Mouse (Mus musculus): ENCODE measurements at regions not wholly inside any gene's neighbourhood (a gene's known extent, or its start where the extent isn't known, plus 50 kb on each side); places are given as distances from the start of the nearest gene placed in this dataset.

DNA sequence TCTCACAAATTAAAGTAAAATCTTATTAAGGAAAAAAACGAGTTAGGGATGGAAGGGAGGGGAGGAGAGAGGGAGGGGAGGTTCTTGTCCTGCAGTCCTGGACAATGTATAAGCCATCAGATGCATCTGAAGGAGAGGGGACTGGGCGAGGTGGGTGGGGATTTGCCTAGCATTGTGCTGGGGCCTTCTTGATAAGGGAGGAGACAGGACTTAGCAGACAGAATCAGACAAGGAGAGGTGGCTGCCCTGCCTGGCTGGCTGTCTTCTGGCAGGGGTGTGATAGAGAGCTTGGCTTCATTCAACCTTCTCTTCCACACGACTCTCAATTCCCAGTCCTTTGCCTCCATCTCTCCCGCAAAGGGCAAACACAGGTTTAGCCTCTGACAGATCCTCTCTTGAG, 318.9 kb downstream of the Gm49356 start:
- no peak for DNase-seq (ENCODE audit: low read depth, low spot score)

DNA sequence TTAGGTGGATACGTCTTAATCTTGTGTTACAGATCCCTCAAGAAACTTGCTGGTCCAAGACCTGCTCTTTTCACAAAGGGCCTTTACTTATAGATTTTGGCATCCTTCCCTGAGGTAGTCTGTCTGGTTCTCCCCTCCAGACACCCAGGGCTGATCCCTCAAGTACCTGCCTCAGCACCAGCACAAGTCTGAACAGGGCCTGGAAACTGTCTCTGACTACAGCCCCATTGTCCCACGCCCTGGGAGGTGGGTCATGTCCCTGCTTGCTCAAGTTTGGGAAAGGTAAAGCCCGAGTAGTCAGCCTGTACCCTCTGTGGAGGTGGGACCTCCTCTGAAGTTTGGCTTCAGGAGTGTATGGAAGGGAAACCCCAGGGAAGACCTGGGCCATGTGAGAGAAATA, 323.3 kb downstream of the Gm49356 start:
- DNase-seq (ENCODE audit: low read depth, low spot score) = no peak

DNA sequence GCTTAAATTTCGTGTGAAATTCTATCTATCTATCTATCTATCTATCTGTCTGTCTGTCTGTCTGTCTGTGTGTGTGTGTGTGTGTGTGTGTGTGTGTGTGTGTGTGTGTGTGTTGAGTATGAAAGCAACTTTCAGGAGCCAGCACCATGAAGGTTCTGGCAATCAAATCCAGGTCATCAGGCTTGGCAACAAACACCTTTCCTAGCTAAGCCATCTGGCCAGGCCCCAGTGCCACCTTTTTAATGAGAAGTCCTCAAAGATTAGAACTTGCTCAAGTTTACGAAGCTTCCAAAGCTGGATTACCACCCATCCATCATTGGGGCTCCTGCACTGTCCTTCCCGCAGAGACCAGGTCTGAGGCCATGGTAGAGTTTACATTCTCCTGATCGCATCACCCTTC, 325.0 kb downstream of the Gm49356 start:
- no peak for DNase-seq (ENCODE audit: low read depth, low spot score)

DNA sequence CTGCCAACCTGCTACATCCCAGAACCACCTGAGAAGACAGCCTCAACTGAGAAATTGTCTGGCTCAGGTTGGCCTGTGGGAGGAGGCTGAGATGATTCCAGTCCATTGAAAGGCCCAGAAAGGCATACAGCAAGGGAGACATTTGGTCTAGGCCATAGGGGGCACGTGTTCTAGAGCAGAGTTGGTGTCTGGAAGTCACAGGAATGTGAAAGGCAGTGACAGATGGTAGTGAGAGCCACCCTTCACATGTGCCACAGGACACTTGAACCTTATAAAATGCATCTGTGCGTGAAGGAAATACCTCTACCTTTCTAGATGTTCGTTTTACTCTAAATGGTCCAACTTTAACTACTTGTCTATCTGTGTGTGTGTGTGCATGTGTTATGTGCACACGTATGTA, 326.1 kb downstream of the Gm49356 start:
- no peak for DNase-seq (ENCODE audit: low read depth, low spot score)

DNA sequence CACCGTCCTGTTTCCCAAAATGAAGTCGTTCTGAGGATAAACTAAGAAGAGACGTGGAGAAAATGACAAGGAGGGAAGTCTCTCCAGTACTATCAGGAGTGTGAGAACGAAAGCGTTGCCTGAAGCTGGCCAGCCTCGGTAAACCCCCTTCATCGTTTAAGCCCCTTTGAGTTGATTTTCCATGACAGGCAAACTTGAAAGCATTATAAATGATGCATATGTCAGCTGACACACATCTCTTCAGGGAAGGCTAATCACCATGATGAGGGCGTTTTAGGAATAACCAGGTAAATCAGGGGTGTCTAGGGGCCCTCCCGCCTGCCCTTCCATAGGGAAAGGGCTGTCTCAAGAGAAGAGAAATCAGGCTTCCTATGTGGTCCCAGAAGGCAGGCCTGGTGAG, 328.4 kb downstream of the Gm49356 start:
- DNase-seq (ENCODE audit: low read depth, low spot score) = no peak

DNA sequence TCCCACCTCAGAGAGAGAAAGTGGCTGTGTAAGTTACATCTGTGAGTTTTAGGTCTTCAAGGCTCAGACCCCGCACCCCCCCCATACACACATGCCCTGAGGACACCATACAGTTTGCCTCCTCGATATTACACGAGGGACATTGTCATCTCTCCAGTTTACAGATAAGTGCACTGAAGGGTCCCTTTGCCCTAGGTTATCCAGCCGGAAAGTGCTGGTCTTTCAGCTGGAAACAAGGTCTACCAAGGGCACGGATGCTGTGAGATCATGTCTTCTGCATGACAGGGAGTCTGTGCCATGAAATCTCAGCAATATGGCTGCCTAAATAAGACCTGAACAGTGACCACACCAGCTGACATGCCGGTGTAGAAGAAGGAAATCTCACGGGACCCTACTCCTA, 329.8 kb downstream of the Gm49356 start:
- no peak for DNase-seq (ENCODE audit: low read depth, low spot score)

DNA sequence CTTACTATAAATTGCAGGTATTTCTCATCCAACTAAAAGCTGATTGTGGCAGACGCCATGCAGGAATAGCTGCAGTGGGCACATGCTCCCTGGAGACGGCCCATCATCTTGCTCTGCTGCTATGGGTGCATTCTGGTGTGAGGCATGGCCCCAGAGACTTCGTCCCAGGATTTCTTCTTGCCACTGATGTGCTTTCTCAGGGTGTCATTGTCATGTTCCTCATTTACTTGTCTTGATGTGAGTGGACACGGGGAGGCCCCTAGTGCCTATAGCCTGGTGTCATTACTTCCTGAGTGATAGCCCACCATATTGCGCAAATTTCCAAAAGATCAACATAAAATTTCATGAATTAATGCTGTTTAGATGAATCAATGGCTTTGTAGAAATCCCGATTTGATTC, 336.5 kb downstream of the Gm49356 start:
- no peak for DNase-seq (ENCODE audit: low read depth, low spot score)

DNA sequence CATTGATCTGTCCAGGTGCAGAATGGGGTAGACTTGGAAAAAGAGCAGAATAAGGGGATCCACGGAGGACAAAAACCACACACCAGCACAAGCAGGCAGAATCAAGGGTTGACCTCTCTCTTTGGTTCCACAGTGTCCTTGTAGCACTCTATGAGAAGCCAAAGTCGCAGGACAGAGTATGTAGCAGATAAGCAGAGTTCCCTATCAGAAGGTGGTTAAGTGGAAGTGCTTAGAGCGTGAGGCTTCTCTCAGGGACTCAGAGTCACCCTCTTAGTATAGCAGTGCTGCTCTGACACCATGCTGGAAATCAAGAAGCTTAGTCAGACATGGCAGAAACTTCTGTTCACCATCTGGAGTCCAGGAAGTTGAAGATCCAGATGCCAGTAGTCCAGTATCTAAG, 338.2 kb downstream of the Gm49356 start:
- DNase-seq (ENCODE audit: low read depth, low spot score) = no peak

DNA sequence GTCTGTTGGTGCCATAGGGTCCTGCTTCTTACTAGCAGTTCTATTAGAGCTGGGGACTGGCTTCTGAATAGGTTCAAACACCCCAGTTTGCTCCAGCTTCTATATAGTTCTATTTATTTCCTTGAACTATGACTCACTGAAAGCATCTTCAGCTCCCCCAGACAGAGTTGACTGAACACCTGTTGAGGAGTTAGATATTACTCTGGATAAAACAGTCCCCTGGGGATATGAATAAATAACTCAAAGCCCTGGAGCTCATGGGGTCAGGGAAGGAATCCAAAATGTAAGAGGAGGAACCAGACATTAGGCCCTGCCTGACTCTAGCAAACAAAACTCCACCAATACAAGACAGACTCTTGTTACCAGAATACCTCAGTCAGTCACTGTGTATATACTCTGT, 341.4 kb downstream of the Gm49356 start:
- DNase-seq (ENCODE audit: low read depth, low spot score) = peak; percentile 39

DNA sequence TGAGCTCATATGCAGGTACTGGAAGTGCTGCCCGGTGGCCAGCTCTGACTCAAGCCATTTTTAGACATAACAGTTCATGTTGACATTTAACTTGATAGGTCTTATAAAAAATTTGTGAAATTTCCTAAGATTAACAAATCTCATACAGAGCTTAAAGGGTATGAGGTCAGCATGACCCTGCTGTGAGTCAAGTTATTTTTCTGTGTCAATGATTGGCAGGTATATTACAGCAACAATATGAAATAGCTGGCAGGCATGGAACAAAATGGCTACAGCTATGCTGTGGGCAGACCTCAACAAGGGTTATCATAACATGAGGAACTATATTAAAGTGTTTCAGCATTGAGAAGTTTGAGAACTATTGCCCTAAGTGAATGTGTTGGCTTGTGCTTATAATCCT, 342.6 kb downstream of the Gm49356 start:
- DNase-seq (ENCODE audit: low read depth, low spot score) = peak; percentile 76

DNA sequence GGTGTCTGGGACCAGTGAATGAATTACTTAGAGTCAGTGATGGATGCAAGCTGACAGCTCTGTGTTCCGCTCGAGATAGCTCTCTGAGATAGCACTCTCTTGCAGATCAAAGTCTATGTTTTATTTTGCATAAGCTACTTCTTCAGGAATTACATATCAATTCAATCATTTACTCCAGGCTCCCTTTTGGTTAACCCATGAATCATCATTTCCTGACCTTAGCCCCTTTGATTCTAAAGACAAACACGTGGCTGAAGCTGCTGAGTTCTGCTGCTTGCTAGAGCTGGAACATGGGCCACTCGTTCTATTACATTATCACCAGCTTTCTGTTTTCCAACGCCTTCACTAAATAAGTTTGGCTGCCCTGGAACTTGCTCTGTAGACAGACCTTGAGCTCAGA, 343.2 kb downstream of the Gm49356 start:
- peak; percentile 11 for DNase-seq (ENCODE audit: low read depth, low spot score)

DNA sequence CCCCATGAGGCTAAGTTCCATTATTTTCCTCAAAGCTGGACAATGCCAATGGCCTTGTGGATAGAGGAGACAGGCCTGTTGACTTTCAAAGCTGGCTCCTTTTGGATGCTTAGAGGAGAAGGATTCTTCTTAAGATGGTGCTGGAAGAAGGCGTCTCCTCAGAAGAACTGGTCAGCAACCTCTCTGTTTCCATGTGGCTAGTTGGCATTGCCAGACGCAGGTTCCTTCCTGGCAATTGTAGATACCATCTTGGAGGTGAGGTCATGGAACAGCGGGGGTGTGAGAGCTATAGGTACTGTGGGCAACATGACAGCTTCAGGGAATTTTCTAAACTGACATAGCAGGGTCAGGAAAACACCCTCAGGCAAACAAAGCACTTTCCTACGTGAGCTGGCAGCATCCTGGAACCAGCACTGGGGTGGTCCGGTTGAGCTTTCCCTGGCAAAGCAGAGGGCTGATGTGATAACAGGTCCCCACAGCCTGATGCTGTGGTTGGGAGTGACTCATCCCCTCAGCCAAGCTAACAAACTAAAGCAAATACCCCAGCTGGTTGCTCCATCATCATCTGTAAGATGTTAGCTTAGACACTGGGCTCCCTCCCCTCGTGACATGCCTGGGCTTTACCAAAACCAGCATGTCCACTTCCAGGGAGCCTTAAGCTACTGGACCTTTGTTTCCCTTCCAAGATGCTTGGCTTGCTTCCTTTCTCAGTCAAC, 348.5 kb downstream of the Gm49356 start:
- peak; percentile 86 for DNase-seq (ENCODE audit: low read depth, low spot score)

DNA sequence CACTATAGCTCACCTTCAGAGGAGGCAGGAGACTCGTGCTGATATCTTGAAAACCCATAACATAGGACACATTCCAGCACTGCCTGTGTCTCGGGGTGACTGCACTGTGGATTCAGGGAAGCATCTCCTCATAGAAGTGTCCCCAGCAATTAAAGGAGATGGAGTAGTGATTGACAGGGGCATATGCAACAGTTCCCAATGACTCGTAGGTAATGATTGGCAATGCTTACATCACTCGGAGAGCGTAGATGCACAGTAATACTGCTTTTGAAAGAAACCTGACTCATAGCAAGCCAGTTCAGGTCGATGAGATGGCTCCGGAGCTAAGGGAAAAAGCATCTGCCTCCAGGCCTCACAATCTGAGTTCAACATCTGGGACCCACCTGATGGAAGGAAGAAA, 352.7 kb downstream of the Gm49356 start:
- DNase-seq (ENCODE audit: low read depth, low spot score) = no peak

DNA sequence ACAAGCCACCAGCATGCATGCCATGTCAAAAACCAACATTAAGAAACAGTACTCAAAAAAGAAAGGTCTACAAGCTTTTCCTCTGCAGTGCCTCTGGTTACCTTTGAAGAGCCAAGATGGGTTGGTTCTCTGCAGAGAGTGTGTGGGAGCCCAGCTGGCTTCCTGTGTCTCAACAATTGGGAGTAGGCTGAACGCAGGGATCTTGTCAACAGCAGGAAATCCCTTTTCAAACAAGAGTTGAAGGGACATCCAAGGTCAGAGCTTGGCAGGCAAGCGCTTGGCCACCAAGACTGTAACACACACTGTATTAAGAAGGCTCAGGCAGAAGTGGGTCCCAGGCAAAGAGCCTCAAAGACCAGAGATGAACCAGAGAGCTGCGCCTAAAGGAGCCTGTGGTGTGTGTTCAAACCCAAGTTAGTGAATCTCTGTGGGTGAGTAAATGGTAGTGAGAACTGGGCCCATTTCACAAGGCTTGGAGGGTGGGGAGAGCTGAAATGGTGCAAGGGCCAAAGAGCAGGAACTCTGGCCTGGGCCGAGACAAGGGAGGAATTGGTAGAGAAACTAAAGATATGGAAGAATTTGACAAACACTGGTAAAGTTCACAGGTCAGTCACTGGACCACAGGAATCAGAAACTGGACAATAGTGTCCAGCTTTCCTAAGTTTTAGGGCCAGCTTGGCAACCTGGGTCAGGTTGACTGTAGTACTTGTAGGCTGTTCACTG, 357.0 kb downstream of the Gm49356 start:
- DNase-seq (ENCODE audit: low read depth, low spot score) = no peak

DNA sequence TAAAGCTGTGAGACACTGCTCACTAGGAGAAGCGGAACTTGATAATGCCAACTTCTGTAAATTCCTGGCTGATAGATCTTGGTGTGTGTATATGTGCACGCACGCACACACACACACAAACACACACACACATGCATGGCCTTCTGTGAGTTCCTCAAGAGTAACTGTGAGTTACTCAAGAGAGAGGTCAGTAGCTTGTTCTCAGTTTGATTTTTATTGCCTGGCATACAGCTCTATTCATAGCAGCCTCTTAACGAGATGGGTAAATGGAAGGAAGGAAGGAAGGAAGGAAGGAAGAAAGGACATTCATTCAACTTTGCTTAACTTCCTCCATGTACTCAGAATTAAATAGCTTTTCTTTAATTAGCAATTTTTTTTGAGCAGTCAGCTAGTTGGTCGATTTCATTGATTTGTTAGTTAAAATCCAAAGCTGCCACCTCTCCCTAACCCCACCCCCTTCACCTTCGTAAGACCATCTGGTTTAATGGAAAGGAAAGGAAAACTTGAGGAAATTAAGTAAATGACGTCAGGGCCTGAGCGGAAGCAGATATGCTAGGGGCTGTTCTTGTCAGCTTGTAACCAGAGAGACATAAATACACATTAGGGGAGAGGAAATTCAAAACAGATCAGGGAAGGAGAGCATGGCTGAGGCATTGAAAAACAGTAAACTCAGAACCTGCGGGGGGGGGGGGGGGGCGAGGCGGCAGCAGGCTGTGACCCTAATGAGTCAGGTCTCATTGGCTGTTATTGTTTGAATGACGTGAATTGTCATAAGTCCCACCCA, 359.6 kb downstream of the Gm49356 start:
- DNase-seq (ENCODE audit: low read depth, low spot score) = no peak

DNA sequence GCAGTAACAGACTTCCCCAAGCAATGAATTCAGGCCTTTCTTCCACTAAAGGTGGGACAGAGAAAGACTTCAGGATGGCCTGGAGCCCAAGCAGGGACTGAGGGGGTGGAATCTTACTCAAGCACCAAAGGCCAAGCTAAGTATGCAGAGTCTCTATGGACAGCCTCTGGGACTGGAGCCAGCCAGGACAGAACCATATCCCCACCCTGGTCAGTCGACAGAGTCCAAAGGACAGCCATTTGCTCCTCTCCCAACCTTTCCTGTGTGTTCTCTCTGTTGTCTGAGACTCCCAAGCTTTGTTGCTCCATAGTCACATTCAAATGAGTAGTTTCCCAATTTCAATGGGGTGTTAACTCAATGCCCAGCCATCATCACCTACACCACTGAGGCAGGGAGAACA, 372.3 kb downstream of the Gm49356 start:
- no peak for DNase-seq (ENCODE audit: low read depth, low spot score)

DNA sequence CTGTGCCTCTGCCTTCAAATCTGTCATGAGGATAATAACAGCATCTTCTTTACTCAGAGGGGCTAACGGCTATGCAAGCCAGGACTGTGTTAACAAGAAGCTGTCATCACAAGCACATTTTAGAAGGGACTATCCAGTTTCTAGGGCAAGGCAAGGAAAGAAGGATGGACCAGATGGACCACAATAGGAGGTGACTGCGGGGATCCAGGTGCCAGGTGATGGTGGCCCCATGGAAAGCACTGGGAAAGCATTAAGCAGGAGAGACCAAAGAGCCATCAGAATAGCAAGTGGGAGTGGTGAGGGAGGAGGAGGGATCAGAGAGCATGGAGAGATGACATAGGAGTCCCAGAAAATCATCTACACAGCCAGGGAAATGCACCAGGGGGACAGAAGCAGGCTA, 373.3 kb downstream of the Gm49356 start:
- no peak for DNase-seq (ENCODE audit: low read depth, low spot score)

DNA sequence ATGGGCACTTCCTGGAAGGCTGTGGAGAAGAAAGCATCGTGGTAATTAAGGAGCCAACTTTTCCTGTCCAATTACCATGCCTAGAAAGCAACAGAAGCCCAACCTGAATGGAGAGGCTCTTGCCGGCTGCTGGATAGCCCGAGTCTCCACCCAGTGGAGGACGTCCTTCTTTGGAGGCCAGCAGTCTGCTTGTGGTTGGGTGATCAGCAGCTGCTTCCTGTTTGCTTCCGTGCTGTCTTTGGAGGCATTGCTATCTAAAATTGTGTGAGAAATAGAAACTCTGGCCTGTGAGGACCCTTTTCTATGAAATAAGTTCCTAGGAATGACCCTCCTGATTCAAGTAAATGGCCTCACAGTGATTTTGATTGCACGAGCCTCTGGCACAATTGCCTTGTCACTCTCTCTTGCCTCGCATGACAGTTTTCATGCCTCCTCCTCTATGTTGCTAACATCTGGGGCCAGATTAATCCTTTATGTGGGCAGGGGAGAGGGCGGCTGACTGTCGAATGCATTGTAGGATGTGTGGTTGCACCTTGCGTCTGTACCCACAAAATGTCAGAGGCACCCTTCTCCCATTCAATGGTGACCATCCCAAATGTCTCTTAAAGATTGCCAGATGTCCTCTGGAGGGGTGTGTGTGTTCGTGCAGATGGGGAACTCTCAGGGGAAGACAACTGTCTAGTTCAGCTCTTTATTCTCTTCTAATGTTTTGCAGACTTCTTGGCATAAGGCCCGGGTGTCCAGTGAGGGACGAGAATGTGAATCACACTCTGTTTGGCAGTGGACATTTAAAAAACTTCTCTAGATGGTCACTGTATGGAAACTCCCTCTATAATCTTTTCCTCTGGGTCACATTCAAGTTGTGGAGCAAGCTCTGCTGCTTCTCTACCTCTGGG, 374.6 kb downstream of the Gm49356 start:
- DNase-seq (ENCODE audit: low read depth, low spot score) = peak; percentile 89
